Mouse (Mus musculus): Measurements from ENCODE around the gene 2310034G01Rik. TPM values are rescaled to one million over a fixed set of nuclear protein-coding genes. Genes with fewer than 3 reads are reported as not detected.
A peak's percentile ranks its signal among the peaks of the same experiment; 100 is the strongest.

The 2310034G01Rik gene
- polyA plus RNA-seq, 1 experiment from 2014 or later: 1.9 TPM

GRCm38 (mm10) chr19:46313116-46313515, 37.0 kb downstream of the 2310034G01Rik start:
- no peak overlapping the region for H3K4me2 ChIP-seq (ENCODE audit: low read depth, low read length)
- no peak for ATAC-seq (ENCODE audit: low read depth)
- peaks cover 41% of the 10 kb centered on the region for H3K27me3 ChIP-seq (ENCODE audit: control insufficient read depth, insufficient read depth, low read depth, low read length)
- WGBS: 87% methylated on average over 9 of the region's 9 CpGs
- H3K36me3 ChIP-seq (ENCODE audit: control insufficient read depth, insufficient read depth, low read length): peaks cover 10% of the 10 kb centered on the region; the same call in 1 of the 2 replicates
- no peaks in the 10 kb centered on the region for H3K9me3 ChIP-seq (ENCODE audit: control insufficient read depth, low read length)
- H3K4me1 ChIP-seq (replicated peaks; ENCODE audit: control insufficient read depth, insufficient read depth, low read length): peaks cover 15% of the 10 kb centered on the region; the same call in 1 of the 2 replicates
- no peak overlapping the region for H3K4me3 ChIP-seq (ENCODE audit: low read length)
- no peak overlapping the region for H3K9ac ChIP-seq (ENCODE audit: low read length)
- H3K27ac ChIP-seq (ENCODE audit: low read length): no peak overlapping the region

GRCm38 (mm10) chr19:46312566-46312965, 37.5 kb downstream of the 2310034G01Rik start:
- no peak overlapping the region for H3K4me2 ChIP-seq (ENCODE audit: low read depth, low read length)
- WGBS: 87% methylated on average over 21 of the region's 21 CpGs
- H3K9ac ChIP-seq (ENCODE audit: low read length): no peak overlapping the region
- no peak overlapping the region for H3K27ac ChIP-seq (ENCODE audit: low read length)
- H3K27me3 ChIP-seq (ENCODE audit: control insufficient read depth, insufficient read depth, low read depth, low read length): peaks cover 35% of the 10 kb centered on the region
- no peaks in the 10 kb centered on the region for H3K9me3 ChIP-seq (ENCODE audit: control insufficient read depth, low read length)
- peaks cover 10% of the 10 kb centered on the region; the same call in 1 of the 2 replicates for H3K4me1 ChIP-seq (replicated peaks; ENCODE audit: control insufficient read depth, insufficient read depth, low read length)
- no peak for ATAC-seq (ENCODE audit: low read depth)
- H3K36me3 ChIP-seq (ENCODE audit: control insufficient read depth, insufficient read depth, low read length): peaks cover 10% of the 10 kb centered on the region; the same call in 1 of the 2 replicates
- H3K4me3 ChIP-seq (ENCODE audit: low read length): no peak overlapping the region

- Histone ChIP-seq H3K4me1 (replicated peaks; ENCODE audit: control insufficient read depth, insufficient read depth, low read length) (peaks cover 8% of the 10 kb centered on the region), H3K9ac (ENCODE audit: low read length) (no peak overlapping the region), H3K27me3 (ENCODE audit: control insufficient read depth, insufficient read depth, low read depth, low read length) (peaks cover 23% of the 10 kb centered on the region), H3K4me2 (ENCODE audit: low read depth, low read length) (no peak overlapping the region), H3K36me3 (ENCODE audit: control insufficient read depth, insufficient read depth, low read length) (peaks cover 10% of the 10 kb centered on the region; the same call in 1 of the 2 replicates), H3K9me3 (ENCODE audit: control insufficient read depth, low read length) (no peaks in the 10 kb centered on the region), H3K27ac (ENCODE audit: low read length) (no peak overlapping the region), H3K4me3 (ENCODE audit: low read length) (no peak overlapping the region)
- ATAC-seq (ENCODE audit: low read depth): no peak
- 88% methylated on average over 9 of the region's 9 CpGs for WGBS
These were observed 38.8 kb downstream of the 2310034G01Rik start for GRCm38 (mm10) chr19:46311341-46311740.

GRCm38 (mm10) chr19:46310312-46310865, 39.7 kb downstream of the 2310034G01Rik start:
- 87% methylated on average over 12 of the region's 12 CpGs for WGBS
- peaks cover 14% of the 10 kb centered on the region for H3K27me3 ChIP-seq (ENCODE audit: control insufficient read depth, insufficient read depth, low read depth, low read length)

GRCm38 (mm10) chr19:46309651-46310305, 40.3 kb downstream of the 2310034G01Rik start:
- Histone ChIP-seq H3K27ac (ENCODE audit: low read length) (no peak overlapping the region), H3K4me1 (replicated peaks; ENCODE audit: control insufficient read depth, insufficient read depth, low read length) (peaks cover 9% of the 10 kb centered on the region), H3K4me3 (ENCODE audit: low read length) (no peak overlapping the region), H3K27me3 (ENCODE audit: control insufficient read depth, insufficient read depth, low read depth, low read length) (peaks cover 8% of the 10 kb centered on the region), H3K9ac (ENCODE audit: low read length) (no peak overlapping the region), H3K4me2 (ENCODE audit: low read depth, low read length) (no peak overlapping the region), H3K9me3 (ENCODE audit: control insufficient read depth, low read length) (no peaks in the 10 kb centered on the region), H3K36me3 (ENCODE audit: control insufficient read depth, insufficient read depth, low read length) (peaks cover 10% of the 10 kb centered on the region; the same call in 1 of the 2 replicates)
- WGBS: 75% methylated on average over 21 of the region's 21 CpGs
- ATAC-seq (ENCODE audit: low read depth): no peak

More at GRCm38 (mm10) chr19:46310312-46310865, 39.7 kb downstream of the 2310034G01Rik start:
- no peak for ATAC-seq (ENCODE audit: low read depth)
- Histone ChIP-seq H3K27ac (ENCODE audit: low read length) (no peak overlapping the region), H3K9ac (ENCODE audit: low read length) (no peak overlapping the region), H3K9me3 (ENCODE audit: control insufficient read depth, low read length) (no peaks in the 10 kb centered on the region), H3K4me2 (ENCODE audit: low read depth, low read length) (no peak overlapping the region), H3K4me1 (replicated peaks; ENCODE audit: control insufficient read depth, insufficient read depth, low read length) (peaks cover 9% of the 10 kb centered on the region), H3K36me3 (ENCODE audit: control insufficient read depth, insufficient read depth, low read length) (peaks cover 10% of the 10 kb centered on the region; the same call in 1 of the 2 replicates), H3K4me3 (ENCODE audit: low read length) (no peak overlapping the region)

GRCm38 (mm10) chr19:46308706-46309435, 41.2 kb downstream of the 2310034G01Rik start:
- H3K9ac ChIP-seq (ENCODE audit: low read length): peak overlapping the region; percentile 64
- ATAC-seq (ENCODE audit: low read depth): peak; percentile 19; the same call in 1 of the 2 replicates
- WGBS: 2% methylated on average over 47 of the region's 47 CpGs
- peak overlapping the region; percentile 47 for H3K4me3 ChIP-seq (ENCODE audit: low read length)
- no peaks in the 10 kb centered on the region for H3K9me3 ChIP-seq (ENCODE audit: control insufficient read depth, low read length)
- H3K36me3 ChIP-seq (ENCODE audit: control insufficient read depth, insufficient read depth, low read length): peaks cover 10% of the 10 kb centered on the region; the same call in 1 of the 2 replicates
- H3K27ac ChIP-seq (ENCODE audit: low read length): no peak overlapping the region
- H3K4me1 ChIP-seq (replicated peaks; ENCODE audit: control insufficient read depth, insufficient read depth, low read length): peaks cover 11% of the 10 kb centered on the region
- peak overlapping the region; percentile 84 for H3K4me2 ChIP-seq (ENCODE audit: low read depth, low read length)
- H3K27me3 ChIP-seq (ENCODE audit: control insufficient read depth, insufficient read depth, low read depth, low read length): no peaks in the 10 kb centered on the region; the same call in 1 of the 2 replicates

- no peak for ATAC-seq (ENCODE audit: low read depth)
- no peak overlapping the region for H3K9ac ChIP-seq (ENCODE audit: low read length)
- H3K4me3 ChIP-seq (ENCODE audit: low read length): no peak overlapping the region
- no peak overlapping the region for H3K27ac ChIP-seq (ENCODE audit: low read length)
- peaks cover 15% of the 10 kb centered on the region for H3K4me1 ChIP-seq (replicated peaks; ENCODE audit: control insufficient read depth, insufficient read depth, low read length)
- H3K36me3 ChIP-seq (ENCODE audit: control insufficient read depth, insufficient read depth, low read length): peaks cover 10% of the 10 kb centered on the region; the same call in 1 of the 2 replicates
- WGBS: 69% methylated on average over 16 of the region's 16 CpGs
- no peaks in the 10 kb centered on the region for H3K27me3 ChIP-seq (ENCODE audit: control insufficient read depth, insufficient read depth, low read depth, low read length)
- no peak overlapping the region for H3K4me2 ChIP-seq (ENCODE audit: low read depth, low read length)
- no peaks in the 10 kb centered on the region for H3K9me3 ChIP-seq (ENCODE audit: control insufficient read depth, low read length)
These were observed 41.8 kb downstream of the 2310034G01Rik start for GRCm38 (mm10) chr19:46308303-46308702.

- Histone ChIP-seq H3K27ac (ENCODE audit: low read length) (no peak overlapping the region), H3K4me2 (ENCODE audit: low read depth, low read length) (no peak overlapping the region), H3K27me3 (ENCODE audit: control insufficient read depth, insufficient read depth, low read depth, low read length) (no peaks in the 10 kb centered on the region), H3K9me3 (ENCODE audit: control insufficient read depth, low read length) (no peaks in the 10 kb centered on the region), H3K9ac (ENCODE audit: low read length) (no peak overlapping the region), H3K4me1 (replicated peaks; ENCODE audit: control insufficient read depth, insufficient read depth, low read length) (peaks cover 15% of the 10 kb centered on the region), H3K36me3 (ENCODE audit: control insufficient read depth, insufficient read depth, low read length) (peaks cover 10% of the 10 kb centered on the region; the same call in 1 of the 2 replicates), H3K4me3 (ENCODE audit: low read length) (no peak overlapping the region)
- ATAC-seq (ENCODE audit: low read depth): no peak
- WGBS: 78% methylated on average over 16 of the region's 16 CpGs
These were observed 42.3 kb downstream of the 2310034G01Rik start for GRCm38 (mm10) chr19:46307781-46308180.

- Histone ChIP-seq H3K9me3 (ENCODE audit: control insufficient read depth, low read length) (no peaks in the 10 kb centered on the region), H3K27me3 (ENCODE audit: control insufficient read depth, insufficient read depth, low read depth, low read length) (no peaks in the 10 kb centered on the region), H3K9ac (ENCODE audit: low read length) (no peak overlapping the region), H3K36me3 (ENCODE audit: control insufficient read depth, insufficient read depth, low read length) (peaks cover 10% of the 10 kb centered on the region; the same call in 1 of the 2 replicates), H3K27ac (ENCODE audit: low read length) (no peak overlapping the region), H3K4me2 (ENCODE audit: low read depth, low read length) (no peak overlapping the region), H3K4me1 (replicated peaks; ENCODE audit: control insufficient read depth, insufficient read depth, low read length) (peaks cover 15% of the 10 kb centered on the region), H3K4me3 (ENCODE audit: low read length) (no peak overlapping the region)
- WGBS: 86% methylated on average over 9 of the region's 9 CpGs
- ATAC-seq (ENCODE audit: low read depth): no peak
These were observed 43.3 kb downstream of the 2310034G01Rik start for GRCm38 (mm10) chr19:46306751-46307289.

All from lung, embryonic 16.5 days (tissue).